Mouse (Mus musculus): ENCODE measurements around the gene Gm20852. TPM values are rescaled to one million over a fixed set of nuclear protein-coding genes. Genes with fewer than 3 reads are reported as not detected.
"Not testable (repeated sequence)": the region's sequence is repeated elsewhere in the genome, so short reads cannot be mapped to it uniquely, and the experiment has no call there.

Gene Gm20852
- not detected for total RNA-seq (2021)
- long read RNA-seq, experiment 1, result 0 reads
- long read RNA-seq, experiment 2, result 0 reads

- not testable (repeated sequence) for DNase-seq
Measured at GRCm38 (mm10) chrY:66742023-66742422, at the start of gene Gm20852. Gene Gm20852, minus strand, starts transcription at chrY:66742123.
